Mouse (Mus musculus): Measurements from ENCODE around the gene Msrb3. TPM values are rescaled to one million over a fixed set of nuclear protein-coding genes. Genes with fewer than 3 reads are reported as not detected.

The Msrb3 gene
- polyA plus RNA-seq, 1 experiment from 2014 or later = 3.2 TPM

DNA sequence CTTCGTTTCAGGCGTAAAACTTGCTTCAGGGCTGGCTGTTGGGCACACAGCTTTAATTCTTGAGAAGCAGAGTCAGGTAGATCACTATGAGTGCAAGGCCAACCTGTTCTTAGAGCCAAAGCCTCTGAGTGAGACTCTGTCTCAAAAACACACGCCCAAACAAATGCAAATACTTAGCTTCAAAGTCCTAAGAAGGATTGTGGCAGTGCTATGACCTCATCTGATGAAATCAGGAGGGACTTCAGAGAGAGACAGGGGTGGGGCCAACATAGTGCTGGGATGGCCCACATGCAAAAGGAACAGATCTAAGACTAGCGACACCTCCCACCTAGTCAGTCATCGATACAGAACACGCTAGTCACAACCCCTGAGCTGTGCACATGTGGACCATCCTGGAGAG is 150.7 kb downstream of the Msrb3 start:
- no peak overlapping the region for H3K4me3 ChIP-seq
- H3K27me3 ChIP-seq (ENCODE audit: low read depth, poor library complexity, severe bottlenecking) = peaks cover 29% of the 10 kb centered on the region
- no peak overlapping the region for H3K27ac ChIP-seq (replicated peaks)
- peaks cover 37% of the 10 kb centered on the region for H3K4me1 ChIP-seq
- no peaks in the 10 kb centered on the region for H3K36me3 ChIP-seq
- no peak for DNase-seq (ENCODE audit: low spot score)
- H3K9me3 ChIP-seq (replicated peaks) = 0 out of 2 replicates have a peak, but pooled peaks cover 5% of the 10 kb centered on the region
- WGBS = 88% methylated on average over 6 of the region's 6 CpGs

DNA sequence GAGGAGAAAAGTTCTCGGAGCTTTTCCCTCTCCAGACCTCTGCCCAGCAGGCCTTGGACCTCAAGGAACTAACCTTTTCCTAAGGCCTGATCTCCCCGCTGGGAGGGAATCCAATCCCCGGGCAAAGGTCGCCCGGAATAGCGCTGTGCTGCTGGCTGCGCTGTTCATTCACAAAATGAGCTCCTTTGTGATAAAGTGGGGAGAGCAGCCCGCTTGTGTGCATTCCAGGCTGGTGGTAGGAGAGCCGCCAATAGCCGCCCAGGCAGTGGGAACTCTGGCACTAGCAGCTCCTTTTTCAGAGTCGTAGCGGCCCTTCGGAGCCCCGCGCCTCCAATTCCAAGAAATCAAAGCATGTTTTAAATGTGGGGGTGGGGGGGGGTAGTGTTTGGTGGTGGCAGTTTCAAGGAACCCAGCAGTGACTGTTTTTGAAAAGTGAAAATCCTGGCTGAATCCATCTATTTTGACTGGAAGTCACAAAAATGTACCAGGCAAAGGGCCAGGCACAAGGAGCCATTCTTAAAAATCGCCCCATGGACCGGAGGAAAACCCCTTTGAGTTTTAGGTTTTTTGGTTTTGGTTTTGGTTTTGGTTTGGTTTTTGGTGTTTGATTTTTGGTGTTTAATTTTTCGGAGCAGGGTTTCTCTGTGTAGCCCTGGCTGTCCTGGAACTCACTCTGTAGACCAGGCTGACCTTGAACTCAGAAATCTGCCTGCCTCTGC is 153.6 kb downstream of the Msrb3 start:
- Histone ChIP-seq H3K4me1 (peaks cover 42% of the 10 kb centered on the region), H3K36me3 (no peaks in the 10 kb centered on the region), H3K4me3 (peak overlapping the region; percentile 42), H3K9me3 (replicated peaks) (0 out of 2 replicates have a peak, but pooled peaks cover 5% of the 10 kb centered on the region), H3K27ac (replicated peaks) (peak overlapping the region; percentile 88), H3K27me3 (ENCODE audit: low read depth, poor library complexity, severe bottlenecking) (peaks cover 52% of the 10 kb centered on the region)
- peak; percentile 91 for DNase-seq (ENCODE audit: low spot score)
- WGBS = 4% methylated on average over 18 of the region's 18 CpGs

- Histone ChIP-seq H3K4me3 (peak overlapping the region; percentile 42), H3K27me3 (ENCODE audit: low read depth, poor library complexity, severe bottlenecking) (peaks cover 52% of the 10 kb centered on the region), H3K9me3 (replicated peaks) (0 out of 2 replicates have a peak, but pooled peaks cover 5% of the 10 kb centered on the region), H3K27ac (replicated peaks) (peak overlapping the region; percentile 88), H3K4me1 (peaks cover 42% of the 10 kb centered on the region), H3K36me3 (no peaks in the 10 kb centered on the region)
- 1% methylated on average over 15 of the region's 15 CpGs for WGBS
- DNase-seq (ENCODE audit: low spot score) = peak; percentile 83
Observed at GRCm38 (mm10) chr10:120744441-120745137, 154.3 kb downstream of the Msrb3 start.

DNA sequence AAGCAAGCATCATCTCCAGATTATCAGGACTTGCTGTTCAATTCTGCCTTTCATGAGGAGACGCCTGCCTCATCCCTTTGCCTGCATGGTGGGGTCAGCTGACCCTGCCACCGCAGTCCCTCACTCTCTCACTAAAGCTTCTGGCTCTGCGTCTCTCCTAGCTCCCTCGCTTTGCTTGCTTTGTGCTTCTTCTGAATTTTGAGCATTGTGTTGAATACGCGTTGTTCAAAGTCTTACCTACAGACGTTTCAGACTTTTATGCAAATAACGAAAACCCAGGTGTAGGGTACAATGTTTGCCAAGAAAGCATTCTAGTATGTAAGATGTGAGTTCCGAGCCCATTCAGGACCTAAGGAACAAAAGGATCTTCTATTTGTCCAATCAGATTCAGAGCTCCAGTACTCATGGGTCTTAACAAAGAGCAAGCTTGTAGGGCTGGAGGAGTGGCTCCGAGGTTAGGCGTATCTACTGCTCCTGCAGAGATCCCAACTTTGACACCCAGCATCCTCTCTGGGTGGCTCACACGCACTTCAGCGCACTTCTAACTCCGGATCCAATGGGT is 162.3 kb downstream of the Msrb3 start:
- Histone ChIP-seq H3K9me3 (replicated peaks) (no peaks in the 10 kb centered on the region), H3K4me1 (peaks cover 21% of the 10 kb centered on the region), H3K27ac (replicated peaks) (peak overlapping the region; percentile 80), H3K4me3 (peak overlapping the region; percentile 52), H3K27me3 (ENCODE audit: low read depth, poor library complexity, severe bottlenecking) (peaks cover 21% of the 10 kb centered on the region), H3K36me3 (no peaks in the 10 kb centered on the region)
- peak; percentile 67 for DNase-seq (ENCODE audit: low spot score)
- WGBS = 9% methylated on average over 14 of the region's 14 CpGs

GRCm38 (mm10) chr10:120735722-120736507 is 163.0 kb downstream of the Msrb3 start:
- H3K9me3 ChIP-seq (replicated peaks) = no peaks in the 10 kb centered on the region
- no peaks in the 10 kb centered on the region for H3K36me3 ChIP-seq
- DNase-seq (ENCODE audit: low spot score) = peak; percentile 54
- peaks cover 21% of the 10 kb centered on the region for H3K4me1 ChIP-seq
- H3K27me3 ChIP-seq (ENCODE audit: low read depth, poor library complexity, severe bottlenecking) = peaks cover 15% of the 10 kb centered on the region
- peak overlapping the region; percentile 52 for H3K4me3 ChIP-seq
- WGBS = 5% methylated on average over 25 of the region's 25 CpGs
- H3K27ac ChIP-seq (replicated peaks) = peak overlapping the region; percentile 80

DNA sequence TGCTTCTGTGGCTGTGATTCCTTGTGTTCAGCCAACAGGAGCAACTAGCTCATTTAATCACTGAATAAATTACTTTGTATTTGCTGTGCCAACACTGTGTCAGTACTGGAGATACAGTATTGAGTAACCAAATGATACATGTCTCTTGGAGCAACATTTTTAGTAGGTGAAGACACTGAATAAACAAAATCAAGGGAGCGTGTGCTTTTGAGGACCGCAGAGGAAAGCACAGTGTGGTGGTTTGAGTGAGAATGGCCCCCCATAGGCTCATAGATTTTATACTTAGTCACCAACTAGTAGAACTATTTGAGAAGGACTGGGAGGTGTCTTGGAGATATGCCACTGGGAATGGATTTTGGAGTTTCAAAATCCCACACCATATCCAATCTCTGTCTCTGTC is 164.5 kb downstream of the Msrb3 start:
- 98% methylated on average over 2 of the region's 2 CpGs for WGBS
- DNase-seq (ENCODE audit: low spot score) = no peak
- Histone ChIP-seq H3K4me1 (peaks cover 21% of the 10 kb centered on the region), H3K27ac (replicated peaks) (no peak overlapping the region), H3K9me3 (replicated peaks) (no peaks in the 10 kb centered on the region), H3K4me3 (no peak overlapping the region), H3K27me3 (ENCODE audit: low read depth, poor library complexity, severe bottlenecking) (peaks cover 14% of the 10 kb centered on the region), H3K36me3 (no peaks in the 10 kb centered on the region)

Other genes with a start within 250 kb of the Msrb3 start
- 2.1 and 2.7 TPM in 2 replicates for gene Lemd3, start 80.2 kb upstream of the Msrb3 start, polyA plus RNA-seq (2016; fragmentation: Nextera tagmentation; extraction: Ambion mirVana)
- 1.3 and 1.7 TPM in 2 replicates for gene Wif1, start 134.9 kb upstream of the Msrb3 start, polyA plus RNA-seq (2016; fragmentation: Nextera tagmentation; extraction: Ambion mirVana)

Data from midbrain, embryonic 10.5 days (tissue).